Mouse (Mus musculus): ENCODE results near the gene Lbx2.

The Lbx2 gene

GRCm38 (mm10) chr6:83132176-83132919 lies 46.2 kb downstream of the Lbx2 start:
- no peak for DNase-seq (ENCODE audit: low read depth)

- no peak for DNase-seq (ENCODE audit: low read depth)
Observed at GRCm38 (mm10) chr6:83134226-83134625, 48.1 kb downstream of the Lbx2 start.

DNA sequence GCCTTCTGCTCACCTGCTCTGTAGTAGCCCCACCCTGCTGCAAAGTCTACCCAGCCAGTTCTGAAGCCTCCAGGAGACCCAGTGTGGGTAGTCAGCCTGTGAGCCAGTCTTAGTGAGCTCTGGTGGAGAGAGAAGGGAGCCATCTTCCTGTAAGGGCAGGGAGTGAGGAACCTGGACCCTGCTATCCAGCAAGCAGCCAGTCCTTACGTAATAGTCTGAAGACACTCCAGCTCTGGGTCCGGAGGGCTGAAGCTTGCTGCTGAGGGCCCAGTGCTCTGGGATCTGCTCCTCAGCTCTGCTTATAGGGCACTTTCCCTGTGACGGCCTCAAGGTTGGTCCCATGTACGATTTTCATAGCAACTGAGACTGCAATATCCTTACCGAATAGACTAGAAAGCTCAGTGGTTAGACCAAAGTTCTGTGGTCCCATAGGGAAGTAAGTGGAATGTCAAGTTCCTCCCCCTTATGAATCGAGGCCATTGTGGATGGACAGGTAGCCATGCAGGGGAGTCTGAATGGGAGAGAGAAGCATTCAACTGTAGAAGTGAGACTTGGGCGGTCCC lies 48.9 kb downstream of the Lbx2 start, which contains the start of gene Rtkn:
TSS of gene Rtkn (plus strand) at position 513 of the 563 bp plus-strand sequence.
- DNase-seq (ENCODE audit: low read depth), result no peak

GRCm38 (mm10) chr6:83135571-83136161 lies 49.5 kb downstream of the Lbx2 start:
- DNase-seq (ENCODE audit: low read depth), result peak; percentile 43

DNA sequence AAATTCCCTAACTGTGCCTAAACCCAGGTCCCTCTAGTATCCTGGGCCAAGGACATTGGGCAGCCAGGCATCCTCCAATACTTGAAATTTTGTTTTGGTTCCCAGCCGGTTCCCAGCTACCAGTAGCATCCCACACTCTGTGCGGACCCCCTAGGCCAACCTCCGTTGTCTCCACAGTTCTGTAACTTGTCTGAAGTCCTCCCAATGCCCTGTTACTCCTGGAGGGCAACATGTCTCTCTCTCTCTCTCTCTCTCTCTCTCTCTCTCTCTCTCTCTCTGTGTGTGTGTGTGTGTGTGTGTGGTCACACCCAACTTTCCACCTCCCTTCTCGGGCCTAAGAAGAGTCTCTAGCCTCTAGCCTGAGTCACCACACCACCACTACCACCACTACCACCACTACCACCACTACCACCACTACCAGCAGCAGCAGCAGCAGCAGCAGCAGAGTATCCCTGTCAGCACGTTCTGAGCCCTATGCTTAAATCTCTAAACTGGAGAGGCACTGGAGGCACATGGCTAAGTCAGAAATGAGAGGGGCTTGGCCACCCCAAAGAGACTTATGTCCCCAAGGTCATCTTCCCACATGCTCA lies 50.2 kb downstream of the Lbx2 start:
- peak; percentile 77 for DNase-seq (ENCODE audit: low read depth)

DNA sequence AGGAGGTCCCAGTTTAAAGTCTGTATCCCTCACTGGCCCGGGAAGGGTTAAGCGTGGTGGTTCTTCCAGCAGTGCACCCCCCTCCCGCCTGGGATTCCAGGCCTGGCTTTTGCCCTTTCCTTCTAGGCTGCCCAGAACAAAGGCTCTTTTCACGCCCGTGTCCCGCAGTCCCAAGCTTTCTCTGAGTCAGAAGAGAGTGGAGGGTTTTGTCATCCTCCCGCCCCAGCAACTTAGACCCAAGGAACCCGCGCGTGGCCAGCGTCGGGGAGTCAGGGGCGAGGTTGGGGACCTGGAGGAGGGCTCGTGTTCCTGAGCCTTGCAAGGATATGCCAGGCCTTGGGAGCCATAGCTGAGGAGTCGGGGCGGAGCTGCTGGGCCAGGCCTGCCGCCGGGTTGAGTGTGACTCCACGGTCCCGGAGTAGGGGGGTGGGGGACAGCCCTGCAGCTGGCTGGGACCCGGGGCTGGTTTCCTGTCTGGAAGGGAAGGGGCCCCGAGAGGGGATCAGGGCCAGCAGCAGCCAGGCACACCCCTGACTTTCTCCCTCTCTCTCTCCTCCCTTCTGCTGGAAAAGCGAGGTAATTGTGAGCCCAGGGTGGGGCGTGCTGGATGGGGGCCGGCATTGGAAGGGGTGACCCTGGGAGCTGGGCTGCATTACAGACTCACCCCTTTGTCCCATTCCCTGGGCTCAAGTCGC lies 50.9 kb downstream of the Lbx2 start:
- DNase-seq (ENCODE audit: low read depth), result peak; percentile 84

- peak; percentile 97 for DNase-seq (ENCODE audit: low read depth)
Observed at GRCm38 (mm10) chr6:83137576-83137950, 51.4 kb downstream of the Lbx2 start.
